Mouse (Mus musculus): ENCODE results near the gene Tspo. TPM values are rescaled to one million over a fixed set of nuclear protein-coding genes. Genes with fewer than 3 reads are reported as not detected.

Gene Tspo
- total RNA-seq, 2 experiments from 2014 or later, result 30.3 to 33.8 TPM

DNA sequence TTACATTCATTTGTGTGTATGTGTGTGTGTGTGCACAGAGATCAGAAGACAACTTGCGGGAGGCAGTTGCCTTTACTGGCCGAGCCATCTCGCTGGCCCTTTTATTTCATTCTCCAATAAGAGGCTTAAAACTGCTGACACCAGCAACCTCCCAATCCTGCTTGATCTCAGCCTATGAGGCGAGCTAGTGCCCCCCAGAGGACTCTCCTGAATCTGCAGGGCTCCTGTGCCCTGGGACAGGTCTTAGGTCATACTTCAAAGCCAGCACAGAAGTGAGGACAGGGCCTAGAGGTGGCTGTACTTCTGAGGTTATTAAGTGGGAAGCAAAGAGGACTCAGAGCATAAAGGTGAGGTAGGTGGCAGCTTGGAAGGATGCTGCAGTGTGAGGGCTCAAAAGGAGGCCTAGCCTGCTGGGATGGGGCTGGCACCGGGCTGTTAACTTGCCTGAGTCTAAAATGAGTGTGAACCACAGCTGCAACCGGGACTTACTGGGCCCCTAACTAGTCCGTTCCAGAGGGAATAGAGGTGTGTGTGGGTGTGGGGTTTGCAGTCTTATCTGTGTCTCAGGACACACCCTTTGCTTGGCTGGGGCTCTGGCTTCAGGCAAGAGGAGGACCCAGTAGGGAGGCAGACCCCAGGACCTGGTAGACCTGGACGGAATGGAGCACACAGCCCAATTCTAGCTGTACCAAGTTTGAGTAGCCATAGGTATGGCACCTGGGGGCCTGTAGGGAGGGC, 20.2 kb downstream of the Tspo start:
- peak; percentile 63 for DNase-seq

DNA sequence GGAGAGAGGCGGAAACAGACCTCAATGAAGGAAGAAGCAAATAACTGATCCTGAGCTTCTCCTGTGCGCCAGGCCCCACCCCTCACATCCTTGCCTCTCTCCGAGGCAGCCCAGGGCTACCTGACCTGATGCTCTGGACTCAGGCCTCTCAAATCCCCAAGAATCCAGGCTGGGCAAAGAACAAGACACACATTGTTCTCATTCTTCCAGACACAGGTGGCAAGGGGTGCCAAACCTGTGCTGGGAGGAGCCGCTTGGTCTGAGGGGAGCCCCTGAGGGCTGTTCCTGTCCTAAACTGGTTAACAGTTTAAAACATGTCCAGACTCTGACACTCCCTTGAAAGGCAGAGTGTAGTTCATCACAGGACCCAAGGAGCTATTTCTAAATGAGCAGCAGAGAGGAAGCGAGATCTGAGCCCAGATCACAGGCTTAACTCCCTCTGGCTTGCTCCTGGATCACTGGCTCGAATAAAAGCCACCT, 21.4 kb downstream of the Tspo start:
- no peak for DNase-seq

DNA sequence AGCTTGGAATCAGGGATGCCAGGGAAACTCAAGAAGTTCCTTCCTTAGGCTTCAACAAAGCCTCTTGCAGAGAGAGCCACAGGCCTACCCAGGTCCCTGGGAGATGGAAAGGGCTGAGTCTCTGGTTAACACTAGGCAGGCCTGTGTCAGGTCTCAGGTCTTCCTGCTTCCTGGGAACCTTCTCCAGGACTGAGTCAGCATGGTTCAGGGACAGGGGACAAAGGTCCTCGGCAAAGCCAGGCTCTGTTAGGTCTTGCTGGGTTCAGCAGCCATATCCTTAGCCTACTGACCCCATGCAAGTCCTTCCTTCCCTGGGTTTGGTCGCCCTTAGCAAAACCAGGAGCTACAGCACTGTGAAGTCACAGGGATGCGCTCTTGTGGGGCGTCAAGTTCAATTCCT, 27.4 kb downstream of the Tspo start:
- DNase-seq, result no peak

DNA sequence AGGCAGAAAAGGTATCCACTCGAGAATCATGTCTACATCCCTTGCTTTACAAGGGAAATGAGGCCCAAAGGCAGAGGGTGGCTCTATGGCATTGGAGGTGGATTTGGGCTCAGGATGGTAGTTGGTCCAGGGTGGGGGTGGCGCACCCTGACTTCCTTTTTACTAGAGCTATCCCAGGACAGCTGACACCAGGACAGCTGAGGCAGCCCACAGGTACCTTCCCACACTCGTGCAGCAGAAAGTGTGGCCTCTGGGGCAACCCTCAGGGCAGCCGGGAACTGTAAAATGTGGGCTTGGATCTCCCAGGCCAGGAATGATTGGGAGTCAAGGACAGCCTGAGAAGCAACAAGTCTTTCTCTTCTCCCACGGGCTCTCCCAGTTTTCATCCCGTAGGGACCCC, 28.4 kb downstream of the Tspo start:
- no peak for DNase-seq

DNA sequence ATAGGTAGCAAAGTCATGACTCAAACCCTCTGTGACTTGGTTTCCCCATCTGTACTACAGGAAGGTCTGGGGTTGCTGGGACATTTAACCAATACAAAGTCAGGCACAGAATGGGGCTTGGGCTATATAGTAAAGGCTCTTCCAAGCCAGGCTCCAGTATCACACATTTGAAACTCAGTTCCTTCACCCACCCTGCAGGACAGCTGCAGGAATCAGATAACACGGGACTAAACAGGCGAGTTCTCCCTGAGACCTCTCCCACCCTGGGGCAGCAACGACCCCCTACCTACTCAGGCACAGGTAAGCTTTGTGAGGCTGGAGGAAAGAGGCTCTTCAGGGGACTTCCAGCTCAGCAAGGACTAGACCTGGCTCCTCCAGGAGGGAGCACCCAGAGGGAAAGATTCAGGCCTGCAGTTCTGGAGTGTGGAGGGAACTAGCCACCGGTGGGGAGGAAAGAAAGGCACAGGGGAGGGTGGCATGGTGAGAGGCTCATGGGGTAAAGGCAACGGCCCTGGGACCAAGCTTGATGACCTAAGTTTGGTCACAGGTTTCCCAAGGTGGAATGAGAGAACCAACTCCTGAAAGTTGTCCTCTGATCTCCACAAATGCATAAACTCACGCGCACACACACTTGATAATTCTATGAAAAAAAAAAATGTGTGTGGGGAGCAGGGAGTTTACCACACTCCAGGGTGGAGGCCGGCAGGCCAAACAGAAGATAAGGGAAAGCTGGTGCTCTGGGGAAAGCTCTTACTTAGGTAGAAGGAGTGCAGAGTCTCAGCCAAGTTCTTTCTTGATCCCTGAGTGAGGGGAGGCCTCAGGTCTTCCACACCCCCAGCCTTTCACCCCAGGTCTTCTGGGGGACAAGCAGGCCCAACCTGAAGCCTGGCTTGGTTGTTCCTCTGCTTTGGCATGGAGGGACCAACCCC, 29.1 kb downstream of the Tspo start:
- no peak for DNase-seq

DNA sequence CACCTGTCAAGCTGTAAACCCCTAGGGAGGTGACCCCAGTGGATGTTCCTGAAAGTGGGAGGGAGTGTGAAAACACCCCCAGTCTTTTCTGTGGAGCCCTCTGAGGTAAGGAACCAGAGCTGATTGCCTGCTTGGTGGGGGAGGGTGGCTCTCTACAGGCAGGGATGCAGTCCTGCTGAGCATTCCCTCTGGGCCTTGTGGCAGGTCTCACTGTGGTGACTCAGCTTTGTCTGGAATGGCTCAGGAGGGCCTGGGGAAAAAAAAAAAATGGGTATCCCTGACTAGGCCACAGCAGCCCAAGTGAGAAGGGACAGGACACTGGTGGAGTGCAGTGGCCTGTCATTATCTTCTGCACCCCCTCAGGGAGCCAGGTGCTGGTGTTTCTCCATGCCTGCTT, 29.8 kb downstream of the Tspo start:
- DNase-seq, result no peak

DNA sequence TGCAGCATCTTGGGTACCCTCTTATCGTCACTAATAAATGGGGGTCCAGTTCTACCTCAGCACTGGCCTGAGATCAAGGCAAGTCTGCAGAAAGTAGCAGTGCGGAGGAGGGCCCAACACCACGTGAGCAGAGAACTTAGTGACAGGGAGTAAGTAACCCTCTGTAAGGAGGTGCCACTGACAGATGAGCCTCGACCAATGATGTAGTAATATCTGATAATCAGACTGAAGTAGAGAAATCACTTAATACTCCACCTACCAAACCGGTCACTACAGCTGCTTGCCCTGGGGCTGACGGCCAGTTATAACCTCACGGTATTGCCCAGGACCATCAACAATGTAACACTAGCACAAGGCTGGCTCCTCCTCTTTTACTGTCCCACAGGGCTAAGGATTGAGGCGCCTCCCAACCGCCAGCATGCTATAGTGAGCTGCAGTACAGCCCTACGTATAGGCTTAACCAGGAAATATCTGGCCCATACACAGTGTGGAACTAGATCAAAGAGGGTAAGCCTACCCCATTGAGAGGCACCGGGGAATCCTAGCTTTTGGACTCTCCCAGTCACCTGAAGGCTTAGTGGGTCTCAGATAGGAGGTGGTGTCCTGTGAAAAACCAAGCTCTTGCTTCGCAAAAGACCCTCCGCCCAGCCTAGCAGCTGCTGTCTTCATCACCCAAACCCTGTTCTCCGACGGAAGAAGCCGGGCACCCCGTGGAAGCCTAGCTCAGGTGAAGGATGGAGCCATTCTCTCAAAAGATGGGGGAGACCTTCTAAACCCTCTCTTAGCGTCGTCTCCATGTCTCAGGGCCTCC, 30.5 kb downstream of the Tspo start:
- DNase-seq, result no peak

DNA sequence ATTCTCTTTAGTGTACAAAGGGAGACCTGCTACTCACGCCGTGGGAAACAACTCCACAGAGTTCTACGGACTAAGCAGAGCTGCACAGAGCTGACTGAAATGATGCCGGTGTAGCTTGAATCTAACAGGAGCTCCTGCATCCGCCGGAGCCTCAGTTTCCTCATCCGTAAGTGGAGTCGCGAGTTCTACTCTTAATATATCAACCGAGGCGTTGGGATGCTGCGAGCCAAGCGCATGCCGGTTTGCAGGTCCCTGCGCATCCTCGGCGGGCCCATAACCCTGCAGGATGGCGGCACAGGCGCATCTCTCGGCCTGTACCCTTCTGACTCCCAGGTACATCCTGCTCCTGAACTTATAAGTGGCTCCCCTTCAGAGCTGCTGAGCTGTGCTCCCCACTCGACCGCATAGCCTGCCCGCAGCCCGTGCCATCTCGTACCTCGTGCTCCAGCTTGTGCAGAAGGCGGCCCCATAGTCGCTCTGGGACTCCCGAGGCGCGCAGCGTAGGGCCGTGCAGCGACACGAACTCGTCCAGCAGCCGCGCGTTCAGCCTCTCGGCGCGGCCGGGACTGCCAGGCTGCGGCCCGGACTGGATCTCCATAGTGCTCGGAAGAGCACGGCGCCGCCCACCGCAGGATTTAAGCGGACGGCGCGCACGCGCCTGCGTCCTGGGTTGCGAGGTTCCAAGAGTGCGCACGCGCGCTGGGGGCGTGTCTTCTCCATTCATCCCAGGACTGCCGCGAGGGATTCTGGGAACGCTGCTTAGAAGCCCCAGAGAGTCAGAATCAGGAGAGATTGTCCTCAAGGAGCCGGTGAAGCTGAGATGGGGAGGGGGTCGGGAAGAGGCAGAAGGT, 31.3 kb downstream of the Tspo start, which contains the start of gene Ttll12:
Ttll12 (minus strand) TSS at position 645 of the 851 bp plus-strand sequence.
- DNase-seq, result peak; percentile 95

DNA sequence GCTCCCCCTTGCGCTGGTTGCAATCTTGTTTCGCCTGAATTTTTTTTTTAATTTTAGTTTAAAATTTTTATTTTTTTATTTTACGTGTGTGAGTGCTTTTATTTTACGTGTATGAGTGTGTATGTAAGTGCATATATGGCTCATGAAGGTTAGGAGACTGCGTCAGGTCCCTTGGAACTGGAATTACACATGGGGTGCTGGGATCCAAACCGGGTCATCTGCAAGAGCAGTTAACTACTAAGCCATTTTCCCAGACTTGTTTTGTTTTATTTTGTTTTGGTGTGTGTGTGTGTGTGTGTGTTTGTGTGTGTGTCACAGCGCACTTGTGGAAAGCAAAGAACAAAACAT, 31.9 kb downstream of the Tspo start:
- no peak for DNase-seq

DNA sequence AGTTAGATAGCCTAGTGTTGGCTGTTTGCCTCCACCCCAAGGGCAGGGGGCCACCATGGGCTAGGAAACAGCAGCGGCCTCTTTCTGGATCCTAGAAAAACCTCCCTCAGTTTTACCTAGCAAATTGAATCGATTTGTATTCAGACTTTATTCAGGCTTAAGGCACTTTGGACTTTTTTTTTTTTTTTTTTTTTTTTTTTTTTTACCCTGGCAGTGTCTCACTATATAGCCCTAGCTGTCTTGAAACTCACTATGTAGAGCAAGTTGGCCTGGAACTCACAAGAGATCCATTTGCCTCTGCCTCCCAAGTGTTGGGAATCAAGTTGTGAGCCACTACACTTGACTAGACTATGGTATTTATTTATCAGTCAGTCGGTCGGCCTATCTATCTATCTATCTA, 33.4 kb downstream of the Tspo start:
- DNase-seq, result no peak

DNA sequence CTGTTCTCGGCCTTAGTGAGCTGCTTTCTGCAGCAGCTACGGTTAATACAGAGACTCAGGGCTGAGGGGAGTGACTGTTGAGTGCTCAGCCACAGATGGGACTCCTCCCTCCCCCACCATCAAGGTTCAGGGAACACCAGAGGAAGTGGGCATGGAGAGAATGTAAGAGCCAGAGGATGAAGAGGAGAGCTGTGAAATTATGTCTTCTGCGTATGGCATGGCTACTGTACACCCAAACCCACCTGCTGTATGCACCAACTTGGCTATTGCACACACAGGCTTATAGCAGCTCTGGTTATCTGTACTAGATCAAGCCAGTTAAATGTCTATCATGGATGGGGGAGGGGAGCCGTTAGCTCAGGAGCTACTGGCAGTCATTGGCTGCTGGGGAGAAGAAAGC, 37.8 kb downstream of the Tspo start:
- DNase-seq, result no peak

DNA sequence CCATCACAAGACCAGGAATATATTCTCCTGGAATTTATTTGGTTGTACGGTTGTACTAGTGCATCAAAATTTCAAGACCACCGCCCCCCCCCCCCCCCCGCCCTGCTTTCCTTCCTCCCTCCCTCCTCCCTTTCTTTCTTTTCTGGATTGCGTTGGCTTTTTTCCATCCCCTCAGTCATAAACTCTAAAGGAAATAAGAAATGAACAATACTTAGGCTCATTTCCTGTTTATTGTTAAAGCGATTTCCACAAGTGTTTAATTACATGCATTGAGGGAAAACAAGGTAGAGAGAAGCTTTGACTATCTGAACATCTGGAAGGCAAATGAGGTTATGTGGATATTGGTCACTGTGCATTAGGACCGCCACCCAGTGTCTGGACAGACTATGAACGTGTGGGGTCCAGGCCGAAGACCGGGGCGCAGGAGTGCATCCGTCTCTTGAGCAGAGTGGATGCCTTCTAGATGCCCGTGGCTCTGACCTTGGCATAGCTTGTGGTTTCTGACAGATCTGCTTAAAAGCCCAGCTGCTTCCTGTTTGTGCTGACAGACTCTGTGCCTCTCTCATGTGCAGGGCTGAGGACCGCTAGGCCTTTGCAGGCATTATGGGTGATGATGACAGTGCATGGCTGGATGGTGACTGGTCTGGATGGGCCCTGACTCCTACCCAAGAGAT, 39.1 kb downstream of the Tspo start:
- DNase-seq, result no peak

DNA sequence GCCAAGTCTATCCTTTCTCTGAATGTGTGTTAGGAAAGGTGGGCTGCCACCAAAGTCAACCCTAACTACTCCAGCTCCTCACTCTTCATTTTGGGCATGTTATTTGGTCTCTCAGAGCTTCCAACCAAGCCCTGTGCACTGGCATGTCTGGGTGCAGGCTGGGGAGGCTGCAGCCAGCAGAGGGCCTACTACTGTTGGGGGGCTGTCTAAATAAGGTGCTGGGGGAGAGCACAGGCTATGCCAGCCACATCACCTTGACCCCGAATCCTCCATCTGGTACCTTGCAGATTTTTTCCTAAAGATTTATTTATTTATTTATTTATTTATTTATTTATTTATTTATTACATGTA, 39.6 kb downstream of the Tspo start:
- no peak for DNase-seq

DNA sequence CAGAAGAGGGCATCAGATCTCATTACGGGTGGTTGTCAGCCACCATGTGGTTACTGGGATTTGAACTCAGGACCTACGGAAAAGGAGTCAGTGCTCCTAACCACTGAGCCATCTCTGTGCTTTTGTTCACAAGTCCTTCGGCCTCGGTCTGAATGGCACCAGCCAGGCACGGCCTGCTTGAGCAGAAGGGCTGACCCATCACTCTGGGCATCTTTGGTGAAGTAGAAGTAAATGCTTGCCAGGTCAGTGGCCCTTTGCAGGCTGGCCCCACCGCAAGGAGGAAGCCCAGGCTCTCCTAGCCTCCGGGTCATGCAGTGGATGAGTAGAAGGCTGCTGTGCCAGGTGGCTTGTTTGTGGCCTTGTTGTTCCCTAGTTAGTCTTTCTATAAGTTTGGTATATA, 40.0 kb downstream of the Tspo start:
- DNase-seq, result no peak

DNA sequence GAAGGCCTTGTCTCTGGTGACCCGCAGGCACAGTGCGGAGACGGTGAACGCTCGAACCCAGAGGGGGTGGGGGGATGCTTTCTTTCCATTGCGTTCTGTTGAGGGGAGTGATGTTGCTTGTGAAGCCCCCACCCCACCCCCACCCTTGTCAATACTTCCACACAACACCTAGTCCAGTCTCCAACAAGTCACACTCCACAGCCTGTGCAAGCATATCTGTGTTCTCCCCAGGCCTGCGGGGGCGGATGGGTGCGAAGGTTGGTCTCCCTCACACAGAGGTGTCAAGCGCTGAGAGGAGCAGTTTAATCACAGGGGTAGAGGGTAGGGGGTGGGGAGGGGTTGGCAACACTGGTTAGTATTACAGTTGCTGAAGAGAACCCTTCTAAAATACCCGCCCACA, 42.8 kb downstream of the Tspo start:
- DNase-seq, result no peak

DNA sequence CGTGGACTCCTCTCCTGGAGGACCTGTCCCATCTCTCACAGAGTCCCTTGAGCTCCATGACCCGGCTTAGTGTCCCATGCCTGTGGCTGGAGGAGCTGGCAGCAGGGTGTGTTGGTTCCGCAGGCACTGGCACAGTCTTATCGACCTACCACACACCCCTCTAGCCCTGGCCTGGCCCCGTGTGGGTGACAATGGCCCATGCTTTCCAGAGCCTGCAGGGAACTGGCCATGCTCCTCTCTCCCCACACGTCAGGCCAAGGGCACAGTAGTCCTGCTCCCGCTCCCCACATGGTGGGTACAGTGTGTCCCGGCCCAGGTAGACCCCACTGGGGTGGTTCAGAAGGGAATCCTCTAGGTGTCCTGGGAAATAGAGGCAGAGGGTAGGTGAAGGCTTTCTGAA, 43.3 kb downstream of the Tspo start:
- no peak for DNase-seq

DNA sequence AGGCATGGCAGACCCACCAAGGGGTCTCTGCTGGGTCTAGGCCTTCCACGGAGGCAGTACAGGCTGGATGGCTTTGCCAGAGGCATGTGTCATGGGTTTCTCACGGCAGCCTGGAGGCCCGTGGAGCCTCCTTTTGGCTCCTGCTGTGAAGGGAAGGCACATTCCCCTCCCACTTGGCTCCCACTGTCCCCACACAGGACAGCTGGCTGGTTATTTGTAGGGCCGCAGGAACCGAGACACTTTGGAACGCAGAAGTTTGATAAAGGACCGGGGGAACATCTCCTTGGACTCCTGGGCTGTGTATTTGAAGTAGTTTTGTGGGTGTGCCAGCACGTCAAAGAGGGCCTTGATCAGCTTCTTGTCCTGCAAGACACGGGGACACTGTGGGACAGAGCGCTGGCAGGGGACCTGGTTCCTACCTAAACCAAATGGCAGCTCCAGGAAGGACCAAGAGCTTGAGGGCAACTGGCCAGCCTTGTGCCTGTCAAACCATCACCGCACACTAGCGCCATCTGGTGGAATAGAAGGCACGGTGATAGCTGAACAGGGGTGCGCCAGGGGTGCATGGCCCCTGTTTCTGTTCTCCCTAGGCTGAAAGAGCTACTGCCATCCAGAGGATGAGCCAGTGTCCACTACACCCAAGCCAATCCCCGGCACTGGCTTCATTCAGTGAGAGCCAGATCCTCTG, 43.9 kb downstream of the Tspo start:
- DNase-seq, result peak; percentile 82

DNA sequence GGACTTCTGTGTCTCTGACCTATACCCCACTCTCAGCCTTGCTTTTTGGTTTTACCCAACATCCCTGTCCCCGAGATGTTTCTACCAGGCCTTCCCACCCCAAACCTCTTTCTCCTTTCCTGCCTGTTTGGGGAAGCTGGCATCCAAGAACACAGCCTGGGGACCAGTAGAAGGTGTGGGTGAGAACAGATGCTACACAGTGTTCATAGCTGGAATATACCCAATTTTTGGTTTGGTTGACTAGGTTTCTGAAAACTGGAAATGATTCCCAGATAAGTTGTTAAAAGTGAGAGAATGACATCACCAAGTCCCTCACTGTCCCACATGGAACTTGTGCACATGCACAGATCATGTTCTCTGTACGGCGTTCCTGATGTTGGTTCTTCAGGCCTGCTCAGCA, 51.9 kb downstream of the Tspo start:
- DNase-seq, result no peak
